Mouse (Mus musculus): ENCODE results near the gene Ecm1.
"Not testable (repeated sequence)": the region's sequence is repeated elsewhere in the genome, so short reads cannot be mapped to it uniquely, and the experiment has no call there.

The Ecm1 gene

GRCm38 (mm10) chr3:95726696-95727358 lies 12.5 kb downstream of the Ecm1 start:
- in situ Hi-C loops (cut with MboI) = no loop called here

DNA sequence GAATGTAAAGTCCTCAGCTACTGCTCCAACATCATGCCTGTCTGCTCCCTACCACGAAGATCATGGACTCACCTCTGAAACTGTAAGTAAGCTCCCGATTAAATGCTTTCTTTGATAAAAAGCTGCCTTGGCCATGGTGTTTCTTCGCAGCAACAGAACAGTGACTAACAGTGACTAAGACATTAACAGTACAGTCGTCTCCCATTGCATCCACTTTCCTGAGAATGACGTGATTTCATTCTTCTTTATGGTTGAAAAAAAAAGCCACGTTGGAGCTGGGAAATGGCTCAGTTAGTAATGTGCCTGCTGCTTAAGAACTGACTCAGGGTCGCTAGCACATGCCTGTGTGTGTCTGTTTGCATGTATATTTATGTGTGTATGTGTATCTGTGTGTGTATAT lies 13.5 kb downstream of the Ecm1 start:
- in situ Hi-C loops (cut with MboI) = no loop called here

DNA sequence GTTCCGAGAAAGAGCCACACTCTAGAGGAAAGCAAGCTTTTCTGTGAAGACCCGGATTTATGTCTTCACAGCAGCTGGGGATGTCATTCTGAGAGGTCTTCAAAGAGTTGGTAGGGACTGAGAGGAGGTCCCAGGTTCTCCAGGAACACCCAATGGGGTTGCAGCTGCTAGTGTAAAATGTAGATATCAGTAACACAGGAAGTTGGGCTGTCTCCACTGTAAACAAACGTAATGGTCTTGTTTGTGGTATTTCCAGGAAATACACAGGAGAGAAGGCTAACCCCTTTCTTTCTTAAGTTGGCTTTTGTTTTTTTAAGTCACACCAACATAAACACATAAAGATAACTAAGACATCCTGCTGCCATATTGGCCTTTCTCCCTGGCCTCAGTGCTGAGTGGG lies 17.0 kb downstream of the Ecm1 start:
- in situ Hi-C loops (cut with MboI) = no loop called here

- in situ Hi-C loops (cut with MboI) = no loop called here
Measured at GRCm38 (mm10) chr3:95718153-95718552, 21.2 kb downstream of the Ecm1 start.

DNA sequence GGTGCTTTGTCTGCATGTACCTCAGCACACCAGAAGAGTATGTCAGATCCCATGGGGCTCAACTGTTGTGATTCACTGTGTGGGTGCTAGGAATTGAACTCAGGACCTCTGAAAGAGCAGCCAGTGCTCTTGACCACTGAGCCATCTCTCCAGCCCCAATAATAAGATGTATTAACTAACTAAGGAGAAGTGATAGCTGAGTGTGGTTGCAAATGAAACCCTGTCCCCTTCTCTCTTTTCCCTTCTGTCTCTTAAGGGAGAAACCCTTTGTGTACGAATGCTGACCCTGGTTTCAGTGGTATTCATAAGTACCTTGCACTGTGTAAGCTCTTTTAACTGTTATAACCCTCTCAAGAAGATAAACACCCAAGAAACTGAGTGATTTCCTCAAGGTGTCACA lies 23.3 kb downstream of the Ecm1 start:
- in situ Hi-C loops (cut with MboI) = no loop called here

GRCm38 (mm10) chr3:95709967-95710366 lies 29.4 kb downstream of the Ecm1 start:
- in situ Hi-C loops (cut with MboI) = no loop called here

- in situ Hi-C loops (cut with MboI) = no loop called here
Measured at GRCm38 (mm10) chr3:95709044-95709443, 30.3 kb downstream of the Ecm1 start.

DNA sequence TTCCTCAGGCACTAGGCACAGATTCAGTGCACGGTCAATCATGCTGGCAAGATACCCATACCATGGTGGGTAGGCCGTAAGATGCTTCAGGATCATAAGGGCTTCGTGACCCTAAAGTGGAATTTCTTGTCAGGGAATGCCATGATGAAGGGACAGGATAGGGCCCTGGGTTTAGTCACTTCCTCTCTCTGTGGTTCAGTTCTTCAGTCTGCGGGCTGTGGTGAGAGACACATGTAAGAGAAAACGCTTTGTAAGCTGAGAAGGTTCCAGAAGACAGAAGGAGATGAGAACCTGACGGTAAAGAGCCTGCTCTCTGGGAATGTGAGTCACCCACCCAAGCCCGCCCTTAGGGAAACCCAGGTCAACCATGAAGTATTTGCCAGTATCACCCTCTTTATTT lies 31.9 kb downstream of the Ecm1 start:
- in situ Hi-C loops (cut with MboI) = no loop called here

- in situ Hi-C loops (cut with MboI) = no loop called here
Measured at GRCm38 (mm10) chr3:95706273-95706672, 33.1 kb downstream of the Ecm1 start.

DNA sequence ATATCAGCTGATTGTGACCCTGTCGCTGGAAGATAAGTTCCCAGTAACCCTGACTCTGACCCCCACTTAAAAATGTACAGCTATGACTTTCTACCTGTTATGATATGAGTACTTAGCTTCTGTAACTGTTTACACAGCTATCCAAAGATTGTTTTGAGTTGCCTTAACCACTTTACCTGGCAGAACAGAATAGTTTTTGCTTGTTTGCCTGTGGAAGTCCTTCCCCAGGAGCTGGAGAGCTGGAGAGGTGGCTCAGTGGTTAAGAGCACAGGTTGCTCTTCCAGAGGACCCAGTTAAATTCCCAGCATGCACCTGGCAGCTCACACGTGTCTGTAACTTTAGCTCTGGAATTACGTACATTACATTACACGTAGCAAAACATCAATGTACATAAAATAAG lies 34.8 kb downstream of the Ecm1 start:
- in situ Hi-C loops (cut with MboI) = no loop called here

DNA sequence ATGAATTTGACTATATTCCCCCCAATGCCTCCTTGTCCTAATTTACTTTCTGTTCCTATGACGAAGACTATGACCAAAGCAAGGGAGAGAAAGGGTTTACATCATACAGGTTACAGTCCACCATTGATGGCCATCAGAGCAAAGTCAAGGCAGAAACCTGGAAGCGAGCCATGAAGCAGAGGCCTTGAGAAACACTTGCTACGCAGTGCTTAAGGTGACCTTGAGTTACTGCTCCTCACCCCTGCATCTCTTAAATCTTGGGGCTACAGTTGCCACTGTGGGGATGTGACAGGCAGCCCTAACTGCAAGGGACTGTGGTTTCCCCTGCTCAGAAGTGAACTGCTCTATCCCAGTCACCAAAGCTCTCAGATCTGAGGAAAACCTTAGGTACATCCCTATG lies 36.1 kb downstream of the Ecm1 start:
- in situ Hi-C loops (cut with MboI) = no loop called here

DNA sequence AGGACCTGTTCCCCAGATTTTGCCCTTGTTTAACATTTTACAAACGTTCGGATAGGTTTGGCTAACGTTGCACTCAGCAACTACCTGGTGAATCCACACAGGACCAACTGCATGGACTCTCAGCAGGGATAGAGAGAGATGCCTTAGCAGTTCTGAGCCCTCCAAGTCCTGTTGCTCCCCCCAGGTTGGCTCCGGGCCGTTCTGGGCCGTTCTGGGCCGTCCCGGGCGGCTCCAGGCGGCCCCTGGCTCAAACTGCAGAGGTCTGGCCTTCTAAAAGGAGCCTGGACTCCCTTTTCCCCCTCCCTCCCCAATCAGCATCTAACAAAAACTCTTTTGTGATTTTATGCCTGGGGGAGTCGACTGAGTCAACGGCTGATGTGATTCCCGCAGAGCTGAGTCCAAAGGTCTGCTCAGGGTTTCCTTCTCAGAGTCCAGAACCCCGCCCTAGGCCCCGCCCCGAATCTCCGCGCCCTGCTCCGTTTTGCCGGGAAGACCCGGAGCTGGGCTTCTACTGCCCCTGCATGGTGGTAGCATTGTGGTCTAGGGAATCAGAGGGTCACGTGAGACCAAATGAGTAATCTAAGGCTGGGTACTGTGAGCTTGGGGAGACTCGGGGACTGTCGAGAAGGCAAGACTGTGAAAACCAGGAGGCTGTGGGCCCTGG lies 37.4 kb downstream of the Ecm1 start:
- in situ Hi-C loops (cut with MboI) = no loop called here

GRCm38 (mm10) chr3:95701085-95701484 lies 38.3 kb downstream of the Ecm1 start:
- in situ Hi-C loops (cut with MboI) = no loop called here

DNA sequence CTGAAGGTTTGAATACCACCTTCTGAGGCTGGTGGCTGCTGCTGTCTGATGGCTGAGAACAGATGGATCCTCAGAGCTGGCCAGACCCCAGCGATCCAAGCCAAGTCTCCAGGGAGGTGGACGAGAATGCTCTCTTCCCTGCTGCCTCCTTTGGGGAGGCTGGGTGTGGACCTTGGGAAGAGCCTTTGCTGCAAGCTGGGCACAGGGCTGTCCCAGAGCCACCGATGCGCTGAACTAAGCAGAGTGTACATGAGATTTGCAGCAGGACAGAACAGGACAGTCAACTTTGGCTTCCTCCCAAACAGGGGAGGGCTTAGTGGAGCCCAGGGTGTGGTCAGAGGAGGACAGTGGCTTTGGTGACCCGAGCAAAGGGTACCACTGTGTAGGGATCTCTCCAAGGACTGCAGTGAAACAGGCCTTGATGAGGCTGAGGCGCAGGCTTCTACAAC lies 39.1 kb downstream of the Ecm1 start:
- in situ Hi-C loops (cut with MboI) = no loop called here

- in situ Hi-C loops (cut with MboI) = no loop called here
Measured at GRCm38 (mm10) chr3:95698286-95698685, 41.1 kb downstream of the Ecm1 start.

- in situ Hi-C loops (cut with MboI) = no loop called here
Measured at GRCm38 (mm10) chr3:95696360-95696759, 43.0 kb downstream of the Ecm1 start.

DNA sequence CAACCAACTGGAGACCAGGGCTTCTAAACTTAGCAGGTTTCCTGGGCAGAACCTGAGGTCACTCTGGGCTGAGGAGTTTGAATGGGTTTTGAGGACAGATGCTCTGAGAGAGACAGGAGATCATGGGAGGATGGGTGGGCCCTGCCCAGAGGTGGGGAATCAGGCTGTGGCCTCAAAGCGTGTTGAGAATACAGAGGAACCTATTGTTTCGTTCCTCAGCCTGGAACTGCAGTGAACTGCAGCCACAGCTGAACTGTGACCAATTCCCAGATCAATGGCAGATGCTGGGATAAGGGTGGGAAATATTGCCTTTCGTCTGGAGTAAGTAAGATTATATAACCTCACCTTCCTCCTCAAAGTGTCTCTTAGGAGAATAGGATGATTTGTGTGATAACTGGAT lies 43.6 kb downstream of the Ecm1 start:
- in situ Hi-C loops (cut with MboI) = no loop called here

GRCm38 (mm10) chr3:95694808-95695703 lies 44.3 kb downstream of the Ecm1 start:
- in situ Hi-C loops (cut with MboI) = no loop called here

DNA sequence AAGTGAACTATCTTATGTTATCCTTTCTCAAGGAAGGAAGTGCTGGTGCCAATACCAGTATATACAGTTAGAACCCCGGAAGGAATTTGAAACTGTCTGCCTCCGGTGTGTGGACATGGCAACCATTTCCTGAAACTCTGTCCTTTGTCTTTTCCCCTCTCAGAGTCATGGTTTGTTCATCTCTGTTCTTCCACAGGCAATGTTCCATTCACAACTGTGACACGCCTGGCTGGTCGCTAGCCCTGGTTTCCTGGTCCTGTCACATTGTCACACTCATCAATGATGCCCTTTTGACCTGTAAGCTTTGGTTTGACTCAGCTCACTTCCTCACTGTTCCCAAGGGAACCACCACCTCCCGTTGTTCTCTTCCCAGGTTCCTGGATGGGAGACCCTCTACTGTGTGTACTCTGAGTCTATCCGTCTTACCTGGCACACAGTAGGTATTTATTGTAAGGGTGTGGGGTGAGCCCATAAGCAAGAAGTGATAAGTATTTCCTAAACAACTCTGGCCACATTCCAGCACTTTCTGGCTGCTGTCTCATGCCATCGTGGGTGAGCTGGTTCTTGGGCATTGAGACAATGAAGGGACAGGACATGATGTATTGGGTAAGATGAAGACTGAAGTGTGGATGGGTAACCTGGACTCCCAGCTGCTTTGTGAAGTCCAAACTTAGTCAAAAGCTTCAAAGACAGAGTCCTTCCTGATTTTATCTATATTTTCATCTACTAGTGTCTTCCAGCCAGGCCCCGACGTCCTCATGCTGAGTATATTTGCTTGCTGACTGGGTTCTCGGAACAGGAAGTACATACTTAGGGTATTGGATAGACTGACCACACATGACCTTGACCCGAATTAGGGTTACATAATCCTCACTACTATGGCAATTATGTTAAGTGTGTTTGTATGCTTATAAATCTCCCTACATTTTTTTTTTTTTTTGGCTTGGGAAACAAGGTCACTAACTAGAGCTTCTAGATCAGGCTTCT lies 45.3 kb downstream of the Ecm1 start:
- in situ Hi-C loops (cut with MboI) = no loop called here

GRCm38 (mm10) chr3:95692677-95693076 lies 46.7 kb downstream of the Ecm1 start:
- in situ Hi-C loops (cut with MboI) = no loop called here

DNA sequence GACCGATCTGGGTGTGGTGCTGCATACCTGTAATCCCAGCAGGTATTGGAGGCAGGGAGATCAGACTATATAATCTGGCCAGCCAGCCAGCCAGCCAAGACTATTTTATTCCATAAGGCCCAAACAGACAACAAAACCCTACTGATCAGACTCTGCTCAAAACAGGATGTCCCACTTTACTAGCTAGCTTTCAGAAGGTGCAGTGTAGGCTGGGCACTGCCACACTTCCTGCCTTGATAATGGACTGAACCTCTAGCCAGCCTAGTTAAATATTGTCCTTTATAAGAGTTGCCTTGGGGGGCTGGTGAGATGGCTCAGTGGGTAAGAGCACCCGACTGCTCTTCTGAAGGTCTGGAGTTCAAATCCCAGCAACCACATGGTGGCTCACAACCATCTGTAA lies 48.8 kb downstream of the Ecm1 start:
- in situ Hi-C loops (cut with MboI) = not testable (repeated sequence)

GRCm38 (mm10) chr3:95689940-95690339 lies 49.4 kb downstream of the Ecm1 start:
- in situ Hi-C loops (cut with MboI) = no loop called here
